Mouse (Mus musculus) liver, embryonic 11.5 days (tissue): ENCODE measurements around the gene Urm1. TPM values are rescaled to one million over a fixed set of nuclear protein-coding genes. Genes with fewer than 3 reads are reported as not detected.
A peak's percentile ranks its signal among the peaks of the same experiment; 100 is the strongest.

Experiments
- ATAC-seq: fragments of 200-750 bp; cut with Nextera tagmentation; replicated peaks from 2 replicates; pipeline ENCODE4 v1.8.0; 2017; ENCODE audit warnings: moderate number of reproducible peaks, mild to moderate bottlenecking, moderate TSS enrichment, moderate library complexity; ENCODE audit not compliant: low FRiP score
- DNase-seq: peaks from one replicate; pipeline ENCODE4 v3.0.0-alpha.2; 2017; ENCODE audit warnings: low spot score
- H3K27ac ChIP-seq: fragments of 300-500 bp; sonication (generic); 2 replicates; pipeline ENCODE4 v1.5.1; 2014; ENCODE audit warnings: mild to moderate bottlenecking, low read depth, low read length, control low read depth
- H3K27me3 ChIP-seq: fragments of 300-500 bp; sonication (generic); replicated peaks from 2 replicates; pipeline ENCODE4 v1.6.1; 2014; ENCODE audit warnings: low read length, mixed read lengths; ENCODE audit not compliant: control insufficient read depth, insufficient read depth
- H3K36me3 ChIP-seq: fragments of 300-500 bp; sonication (generic); 2 replicates; pipeline ENCODE4 v1.6.1; 2014; ENCODE audit warnings: mild to moderate bottlenecking, low read length, moderate library complexity, mixed read lengths; ENCODE audit not compliant: control insufficient read depth, insufficient read depth
- H3K4me1 ChIP-seq: fragments of 300-500 bp; sonication (generic); replicated peaks from 2 replicates; pipeline ENCODE4 v1.6.1; 2014; ENCODE audit warnings: low read length, mixed read lengths; ENCODE audit not compliant: control insufficient read depth, insufficient read depth
- H3K4me2 ChIP-seq: fragments of 300-500 bp; sonication (generic); 2 replicates; pipeline ENCODE4 v1.6.1; 2014; ENCODE audit warnings: mild to moderate bottlenecking, control low read depth, moderate library complexity
- H3K4me3 ChIP-seq: fragments of 300-500 bp; sonication (generic); 2 replicates; pipeline ENCODE4 v1.5.1; 2014; ENCODE audit warnings: low read depth, low read length, control low read depth
- H3K9ac ChIP-seq: fragments of 300-500 bp; sonication (generic); 2 replicates; pipeline ENCODE4 v1.6.1; 2014; ENCODE audit warnings: low read depth, low read length, control low read depth
- H3K9me3 ChIP-seq: fragments of 300-500 bp; sonication (generic); 2 replicates; pipeline ENCODE4 v1.6.1; 2016; ENCODE audit warnings: low read length, inconsistent platforms, mixed read lengths; ENCODE audit not compliant: control insufficient read depth
- WGBS: fragments of 180-500 bp; shearing (Covaris S2); extraction: QIAGEN DNeasy Blood & Tissue Kit; methylation state at CpG from one replicate; pipeline ENCODE4 v1.1.7; 2014; 5-methylcytosine and 5-hydroxymethylcytosine counted together
- polyA plus RNA-seq: library from polyadenylated mRNA; unstranded; fragments of >200 nt; fragmentation: Nextera tagmentation; extraction: Ambion mirVana; gene quantifications from 2 replicates; pipeline ENCODE4 v1.2.1, GENCODE M21; 2014

Gene Urm1
- polyA plus RNA-seq, 1 experiment from 2014 or later = 21.1 TPM

- Histone ChIP-seq H3K4me1 (0 out of 2 replicates have a peak, but pooled peaks cover 2% of the 10 kb centered on the region), H3K9ac (no peak overlapping the region), H3K4me3 (no peak overlapping the region), H3K27ac (no peak overlapping the region), H3K9me3 (no peaks in the 10 kb centered on the region), H3K36me3 (peaks cover 8% of the 10 kb centered on the region), H3K27me3 (peaks cover 41% of the 10 kb centered on the region), H3K4me2 (no peak overlapping the region)
- no peak for DNase-seq
- ATAC-seq = no peak
- 71% methylated on average over 9 of the region's 9 CpGs for WGBS
These were observed 23.6 kb downstream of the Urm1 start for GRCm38 (mm10) chr2:29843231-29844105.

GRCm38 (mm10) chr2:29844115-29844514 lies 24.2 kb downstream of the Urm1 start:
- ATAC-seq (no peak), DNase-seq (no peak)
- H3K9me3 ChIP-seq = no peaks in the 10 kb centered on the region
- 87% methylated on average over 2 of the region's 2 CpGs for WGBS
- no peak overlapping the region for H3K4me3 ChIP-seq
- no peak overlapping the region for H3K4me2 ChIP-seq
- H3K27me3 ChIP-seq = peaks cover 41% of the 10 kb centered on the region
- H3K36me3 ChIP-seq = peaks cover 8% of the 10 kb centered on the region
- no peak overlapping the region for H3K27ac ChIP-seq
- H3K4me1 ChIP-seq = 0 out of 2 replicates have a peak, but pooled peaks cover 2% of the 10 kb centered on the region
- no peak overlapping the region for H3K9ac ChIP-seq

GRCm38 (mm10) chr2:29844661-29845060 lies 24.8 kb downstream of the Urm1 start:
- Histone ChIP-seq H3K4me1 (0 out of 2 replicates have a peak, but pooled peaks cover 2% of the 10 kb centered on the region), H3K4me3 (no peak overlapping the region), H3K9ac (no peak overlapping the region), H3K27me3 (peaks cover 41% of the 10 kb centered on the region), H3K4me2 (no peak overlapping the region), H3K27ac (no peak overlapping the region), H3K9me3 (no peaks in the 10 kb centered on the region), H3K36me3 (peaks cover 8% of the 10 kb centered on the region)
- DNase-seq = no peak
- no peak for ATAC-seq
- 41% methylated on average over 3 of the region's 3 CpGs for WGBS

- DNase-seq (peak; percentile 45), ATAC-seq (no peak)
- Histone ChIP-seq H3K27ac (no peak overlapping the region), H3K9ac (no peak overlapping the region), H3K9me3 (no peaks in the 10 kb centered on the region), H3K4me3 (peak overlapping the region; percentile 30), H3K27me3 (peaks cover 41% of the 10 kb centered on the region), H3K4me2 (peak overlapping the region; percentile 44), H3K4me1 (0 out of 2 replicates have a peak, but pooled peaks cover 2% of the 10 kb centered on the region), H3K36me3 (peaks cover 8% of the 10 kb centered on the region)
- WGBS = 31% methylated on average over 25 of the region's 25 CpGs
These were observed 25.8 kb downstream of the Urm1 start for GRCm38 (mm10) chr2:29845636-29846035.

- H3K4me3 ChIP-seq = peak overlapping the region; percentile 30
These were observed 26.4 kb downstream of the Urm1 start for GRCm38 (mm10) chr2:29846061-29846853.

GRCm38 (mm10) chr2:29846911-29847310 lies 27.0 kb downstream of the Urm1 start:
- Histone ChIP-seq H3K4me1 (0 out of 2 replicates have a peak, but pooled peaks cover 2% of the 10 kb centered on the region), H3K36me3 (peaks cover 3% of the 10 kb centered on the region; the same call in 1 of the 2 replicates)
- no peak for DNase-seq

More at GRCm38 (mm10) chr2:29846061-29846853, 26.4 kb downstream of the Urm1 start:
- ATAC-seq (no peak), DNase-seq (peak; percentile 43)
- H3K4me1 ChIP-seq = 0 out of 2 replicates have a peak, but pooled peaks cover 2% of the 10 kb centered on the region
- H3K4me2 ChIP-seq = peak overlapping the region; percentile 44
- H3K36me3 ChIP-seq = peaks cover 6% of the 10 kb centered on the region
- no peak overlapping the region for H3K9ac ChIP-seq
- H3K9me3 ChIP-seq = no peaks in the 10 kb centered on the region
- H3K27ac ChIP-seq = no peak overlapping the region
- 27% methylated on average over 47 of the region's 47 CpGs for WGBS
- peaks cover 41% of the 10 kb centered on the region for H3K27me3 ChIP-seq

GRCm38 (mm10) chr2:29849041-29849440 lies 29.2 kb downstream of the Urm1 start:
- H3K36me3 ChIP-seq = no peaks in the 10 kb centered on the region
- H3K9ac ChIP-seq = no peak overlapping the region
- no peak for DNase-seq
- H3K4me1 ChIP-seq = 0 out of 2 replicates have a peak, but pooled peaks cover 2% of the 10 kb centered on the region
- no peak overlapping the region for H3K27ac ChIP-seq
- H3K4me2 ChIP-seq = no peak overlapping the region
- no peaks in the 10 kb centered on the region for H3K9me3 ChIP-seq
- ATAC-seq = no peak
- H3K27me3 ChIP-seq = peaks cover 33% of the 10 kb centered on the region
- 77% methylated on average over 8 of the region's 8 CpGs for WGBS
- H3K4me3 ChIP-seq = no peak overlapping the region

More at GRCm38 (mm10) chr2:29846911-29847310, 27.0 kb downstream of the Urm1 start:
- H3K27me3 ChIP-seq = peaks cover 41% of the 10 kb centered on the region
- no peak overlapping the region for H3K4me2 ChIP-seq
- H3K9ac ChIP-seq = no peak overlapping the region
- no peak overlapping the region for H3K4me3 ChIP-seq
- 50% methylated on average over 3 of the region's 3 CpGs for WGBS
- no peak for ATAC-seq
- no peaks in the 10 kb centered on the region for H3K9me3 ChIP-seq
- H3K27ac ChIP-seq = no peak overlapping the region

- ATAC-seq = no peak
- Histone ChIP-seq H3K4me3 (no peak overlapping the region), H3K9ac (no peak overlapping the region), H3K9me3 (no peaks in the 10 kb centered on the region), H3K27ac (no peak overlapping the region), H3K4me1 (0 out of 2 replicates have a peak, but pooled peaks cover 2% of the 10 kb centered on the region), H3K36me3 (no peaks in the 10 kb centered on the region), H3K4me2 (no peak overlapping the region), H3K27me3 (peaks cover 24% of the 10 kb centered on the region)
- WGBS = 46% methylated on average over 5 of the region's 5 CpGs
- no peak for DNase-seq
These were observed 30.1 kb downstream of the Urm1 start for GRCm38 (mm10) chr2:29849841-29850480.
